Mouse (Mus musculus): ENCODE measurements around the gene Taf8. TPM values are rescaled to one million over a fixed set of nuclear protein-coding genes. Genes with fewer than 3 reads are reported as not detected.

Gene Taf8
- polyA plus RNA-seq (2014; fragmentation: Nextera tagmentation; extraction: Ambion mirVana), result 19.5 and 24.3 TPM in 2 replicates

DNA sequence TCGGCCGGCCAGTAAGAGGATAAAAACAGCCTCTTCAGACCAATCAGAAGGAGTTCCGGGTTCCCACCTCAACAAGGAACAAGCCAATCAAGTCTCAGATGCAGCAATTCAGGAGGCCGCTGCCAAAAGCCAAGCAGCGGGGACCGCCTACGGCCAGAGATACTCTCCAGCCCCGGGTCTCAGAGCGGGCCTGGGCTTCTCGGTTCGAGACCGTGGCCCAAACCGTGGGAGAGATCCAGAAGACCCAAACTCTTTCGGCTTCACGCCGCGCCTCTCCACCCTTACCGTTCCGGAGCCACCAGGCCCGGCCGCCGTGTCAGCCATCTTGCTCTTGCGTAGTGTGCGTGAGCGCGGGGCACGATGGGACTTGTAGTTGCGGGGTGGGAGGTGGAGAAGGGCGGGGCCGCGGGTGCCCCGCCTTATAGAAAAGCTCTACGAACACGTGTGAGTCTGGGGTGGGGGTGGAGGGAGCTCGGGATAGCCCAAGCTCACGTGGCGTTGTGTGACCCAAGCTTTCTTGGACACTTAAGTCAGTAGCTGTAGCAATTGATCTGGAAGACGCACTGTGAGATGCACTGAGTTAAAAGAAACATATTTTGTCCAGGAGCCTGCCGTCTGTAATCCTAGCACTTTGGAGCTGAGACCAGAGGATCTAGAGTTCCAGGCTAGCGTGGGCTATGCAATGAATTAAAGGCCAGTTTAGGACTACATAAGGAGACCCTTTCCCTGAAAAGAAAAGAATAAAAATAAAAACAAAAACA, at the start of gene Taf8:
TSS of gene Taf8 (minus strand) at position 347 of the 761 bp plus-strand sequence.
- Histone ChIP-seq H3K9me3 (ENCODE audit: control insufficient read depth, low read length) (no peaks in the 10 kb centered on the region), H3K4me1 (ENCODE audit: control insufficient read depth, insufficient read depth, low read length) (peaks cover 9% of the 10 kb centered on the region), H3K4me3 (ENCODE audit: low read depth, low read length) (peak within 1 kb of the TSS; percentile 54), H3K4me2 (ENCODE audit: low read depth, low read length) (peak within 1 kb of the TSS; percentile 63), H3K9ac (ENCODE audit: low read depth, low read length) (peak within 1 kb of the TSS; percentile 74), H3K36me3 (ENCODE audit: control insufficient read depth, insufficient read depth, low read length) (peaks cover 27% of the 10 kb centered on the region), H3K27ac (replicated peaks; ENCODE audit: low read depth, low read length) (peak within 1 kb of the TSS; percentile 65; the same call in 1 of the 2 replicates), H3K27me3 (replicated peaks; ENCODE audit: control insufficient read depth, insufficient read depth, low read length) (no peaks in the 10 kb centered on the region)
- ATAC-seq (ENCODE audit: low read depth) (peak; percentile 96), DNase-seq (ENCODE audit: low spot score) (peak; percentile 97)
- 2% methylated on average over 40 of the region's 40 CpGs for WGBS

DNA sequence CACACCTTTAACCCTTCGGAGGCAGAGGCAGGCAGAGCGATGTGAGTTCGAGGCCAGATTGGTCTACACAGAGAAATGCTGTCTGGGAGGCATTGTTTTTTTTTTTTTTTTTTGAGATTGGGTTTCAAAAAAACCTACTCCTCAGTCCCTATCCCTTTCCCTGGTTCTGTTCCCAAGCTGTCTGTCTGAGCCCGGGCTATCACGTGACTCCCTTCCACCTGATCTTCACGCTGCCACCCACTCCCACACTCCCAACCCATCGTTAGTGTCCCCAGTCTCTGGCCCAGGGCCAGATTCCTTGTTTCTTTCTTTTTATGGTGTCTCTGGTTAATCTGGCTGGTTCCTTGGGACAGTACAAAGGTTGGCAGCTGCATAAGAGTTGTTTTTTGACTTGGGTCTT, 49.0 kb upstream of the Taf8 start:
- DNase-seq (ENCODE audit: low spot score), result no peak
- H3K4me1 ChIP-seq (ENCODE audit: control insufficient read depth, insufficient read depth, low read length), result no peaks in the 10 kb centered on the region
- H3K36me3 ChIP-seq (ENCODE audit: control insufficient read depth, insufficient read depth, low read length), result no peaks in the 10 kb centered on the region
- H3K27ac ChIP-seq (replicated peaks; ENCODE audit: low read depth, low read length), result no peak overlapping the region
- 0 out of 2 replicates have a peak, but pooled peaks have one; percentile 12 for ATAC-seq (ENCODE audit: low read depth)
- WGBS, result 71% methylated on average over 7 of the region's 7 CpGs
- H3K4me3 ChIP-seq (ENCODE audit: low read depth, low read length), result no peak overlapping the region
- H3K9me3 ChIP-seq (ENCODE audit: control insufficient read depth, low read length), result no peaks in the 10 kb centered on the region
- no peak overlapping the region for H3K4me2 ChIP-seq (ENCODE audit: low read depth, low read length)
- no peak overlapping the region for H3K9ac ChIP-seq (ENCODE audit: low read depth, low read length)
- no peaks in the 10 kb centered on the region for H3K27me3 ChIP-seq (replicated peaks; ENCODE audit: control insufficient read depth, insufficient read depth, low read length)

DNA sequence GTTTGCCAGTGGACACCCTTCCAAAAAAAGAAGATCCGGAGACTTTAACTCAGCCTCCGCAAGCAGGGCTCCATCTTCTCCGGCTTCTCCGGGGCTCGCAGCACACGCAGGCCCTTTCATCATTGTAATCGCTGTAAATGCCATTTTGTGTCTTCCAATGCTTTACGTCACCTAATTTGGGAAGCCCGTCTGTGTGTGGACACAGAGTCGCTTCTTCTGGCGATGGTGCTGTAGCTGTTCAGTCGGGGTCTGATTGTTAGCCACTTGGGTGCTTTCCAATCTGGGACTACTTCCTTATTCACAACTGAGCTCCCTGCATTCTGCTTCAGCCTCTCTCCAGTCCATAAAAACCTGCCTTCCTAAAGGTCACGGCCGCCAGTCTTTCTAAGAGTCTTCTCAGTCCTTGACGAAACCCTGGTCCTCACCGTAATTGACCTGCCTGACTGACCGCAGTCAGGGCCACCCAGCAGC, 43.8 kb upstream of the Taf8 start:
- no peaks in the 10 kb centered on the region for H3K27me3 ChIP-seq (replicated peaks; ENCODE audit: control insufficient read depth, insufficient read depth, low read length)
- no peaks in the 10 kb centered on the region for H3K36me3 ChIP-seq (ENCODE audit: control insufficient read depth, insufficient read depth, low read length)
- H3K4me2 ChIP-seq (ENCODE audit: low read depth, low read length), result 0 out of 2 replicates have a peak overlapping the region, but pooled peaks have one; percentile 20
- H3K4me1 ChIP-seq (ENCODE audit: control insufficient read depth, insufficient read depth, low read length), result peaks cover 12% of the 10 kb centered on the region
- no peak for ATAC-seq (ENCODE audit: low read depth)
- H3K27ac ChIP-seq (replicated peaks; ENCODE audit: low read depth, low read length), result peak overlapping the region; percentile 58
- peak; percentile 32 for DNase-seq (ENCODE audit: low spot score)
- 0 out of 2 replicates have a peak overlapping the region, but pooled peaks have one; percentile 30 for H3K9ac ChIP-seq (ENCODE audit: low read depth, low read length)
- H3K9me3 ChIP-seq (ENCODE audit: control insufficient read depth, low read length), result no peaks in the 10 kb centered on the region
- WGBS, result 75% methylated on average over 17 of the region's 17 CpGs
- H3K4me3 ChIP-seq (ENCODE audit: low read depth, low read length), result no peak overlapping the region

DNA sequence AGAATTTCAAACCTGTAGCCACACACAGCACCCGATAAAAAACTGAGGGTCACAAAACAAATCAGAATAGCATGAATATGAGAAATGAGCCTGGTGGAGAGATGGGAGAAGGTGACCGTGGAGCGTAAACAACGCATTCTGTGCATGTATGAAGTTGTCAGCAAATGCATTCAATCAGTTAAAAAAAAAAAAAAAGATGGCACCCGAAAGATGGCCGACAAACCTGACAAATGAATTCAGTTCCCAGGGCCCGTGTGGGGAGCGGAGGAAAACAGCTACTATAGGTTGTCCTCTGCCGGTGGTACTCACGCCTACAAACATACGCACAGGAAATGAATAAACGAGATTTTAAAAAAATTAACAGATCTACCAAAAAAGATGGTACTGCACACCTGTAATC, 43.1 kb upstream of the Taf8 start:
- Histone ChIP-seq H3K4me3 (ENCODE audit: low read depth, low read length) (no peak overlapping the region), H3K9me3 (ENCODE audit: control insufficient read depth, low read length) (no peaks in the 10 kb centered on the region), H3K36me3 (ENCODE audit: control insufficient read depth, insufficient read depth, low read length) (no peaks in the 10 kb centered on the region), H3K27me3 (replicated peaks; ENCODE audit: control insufficient read depth, insufficient read depth, low read length) (no peaks in the 10 kb centered on the region), H3K4me1 (ENCODE audit: control insufficient read depth, insufficient read depth, low read length) (peaks cover 12% of the 10 kb centered on the region), H3K4me2 (ENCODE audit: low read depth, low read length) (no peak overlapping the region), H3K27ac (replicated peaks; ENCODE audit: low read depth, low read length) (no peak overlapping the region), H3K9ac (ENCODE audit: low read depth, low read length) (no peak overlapping the region)
- WGBS, result 83% methylated on average over 12 of the region's 12 CpGs
- DNase-seq (ENCODE audit: low spot score) (no peak), ATAC-seq (ENCODE audit: low read depth) (no peak)

DNA sequence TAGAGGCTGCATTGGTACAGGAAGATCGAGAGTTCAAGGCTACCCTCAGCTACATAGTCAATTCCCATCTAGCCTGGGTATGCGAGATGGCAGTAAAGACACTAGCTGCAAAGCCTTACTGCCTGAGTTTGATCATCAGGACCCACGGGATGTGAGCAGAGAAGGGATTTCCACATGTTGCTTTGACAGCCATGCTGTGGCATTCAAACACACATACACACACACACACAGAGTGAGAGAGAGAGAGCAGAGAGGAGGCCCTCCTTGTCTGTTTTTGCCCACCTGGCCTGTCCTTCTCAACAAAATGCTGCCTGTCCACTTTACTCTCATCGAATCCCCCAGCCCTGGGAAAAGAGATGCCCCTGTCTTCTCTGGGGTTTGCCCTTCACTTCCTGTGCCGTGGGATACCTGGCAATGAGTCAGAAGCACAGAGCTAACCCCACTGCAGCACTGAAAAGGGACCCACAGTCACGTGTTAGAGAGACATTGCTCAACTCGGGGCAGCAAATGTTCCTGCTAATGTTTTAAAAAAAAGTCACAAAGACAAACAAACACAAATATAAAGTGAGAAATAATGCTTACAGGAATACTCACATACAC, 41.1 kb upstream of the Taf8 start:
- H3K27me3 ChIP-seq (replicated peaks; ENCODE audit: control insufficient read depth, insufficient read depth, low read length), result no peaks in the 10 kb centered on the region
- 0 out of 2 replicates have a peak overlapping the region, but pooled peaks have one; percentile 5 for H3K9ac ChIP-seq (ENCODE audit: low read depth, low read length)
- WGBS, result 70% methylated on average over 7 of the region's 7 CpGs
- H3K9me3 ChIP-seq (ENCODE audit: control insufficient read depth, low read length), result no peaks in the 10 kb centered on the region
- no peak overlapping the region for H3K4me3 ChIP-seq (ENCODE audit: low read depth, low read length)
- DNase-seq (ENCODE audit: low spot score), result no peak
- H3K36me3 ChIP-seq (ENCODE audit: control insufficient read depth, insufficient read depth, low read length), result no peaks in the 10 kb centered on the region
- H3K4me2 ChIP-seq (ENCODE audit: low read depth, low read length), result no peak overlapping the region
- H3K4me1 ChIP-seq (ENCODE audit: control insufficient read depth, insufficient read depth, low read length), result peaks cover 12% of the 10 kb centered on the region
- H3K27ac ChIP-seq (replicated peaks; ENCODE audit: low read depth, low read length), result no peak overlapping the region
- no peak for ATAC-seq (ENCODE audit: low read depth)

DNA sequence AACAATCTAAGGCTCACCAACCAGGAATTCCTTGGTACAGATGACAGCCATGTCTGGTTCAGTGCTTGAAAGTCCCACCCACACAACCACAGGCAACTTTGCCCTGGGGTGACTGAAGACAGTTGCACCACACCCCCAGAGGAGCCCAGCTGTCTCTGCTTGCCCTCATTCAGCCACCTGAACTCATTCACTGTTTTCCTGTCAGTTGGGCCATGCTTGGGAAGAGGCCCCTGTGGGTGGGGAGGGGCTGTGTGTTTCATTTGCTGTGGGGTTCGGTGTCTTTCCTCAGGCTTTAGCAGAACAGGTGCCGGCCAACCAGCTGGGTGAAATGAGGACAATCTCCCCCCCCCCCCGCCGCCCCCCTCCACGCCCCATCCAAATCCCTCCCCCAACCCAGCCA, 40.0 kb upstream of the Taf8 start:
- H3K4me1 ChIP-seq (ENCODE audit: control insufficient read depth, insufficient read depth, low read length), result peaks cover 12% of the 10 kb centered on the region
- no peaks in the 10 kb centered on the region for H3K9me3 ChIP-seq (ENCODE audit: control insufficient read depth, low read length)
- no peaks in the 10 kb centered on the region for H3K36me3 ChIP-seq (ENCODE audit: control insufficient read depth, insufficient read depth, low read length)
- no peaks in the 10 kb centered on the region for H3K27me3 ChIP-seq (replicated peaks; ENCODE audit: control insufficient read depth, insufficient read depth, low read length)
- no peak overlapping the region for H3K9ac ChIP-seq (ENCODE audit: low read depth, low read length)
- peak; percentile 90 for ATAC-seq (ENCODE audit: low read depth)
- H3K27ac ChIP-seq (replicated peaks; ENCODE audit: low read depth, low read length), result peak overlapping the region; percentile 39
- WGBS, result 36% methylated on average over 3 of the region's 5 CpGs
- DNase-seq (ENCODE audit: low spot score), result peak; percentile 82
- H3K4me2 ChIP-seq (ENCODE audit: low read depth, low read length), result no peak overlapping the region
- no peak overlapping the region for H3K4me3 ChIP-seq (ENCODE audit: low read depth, low read length)

DNA sequence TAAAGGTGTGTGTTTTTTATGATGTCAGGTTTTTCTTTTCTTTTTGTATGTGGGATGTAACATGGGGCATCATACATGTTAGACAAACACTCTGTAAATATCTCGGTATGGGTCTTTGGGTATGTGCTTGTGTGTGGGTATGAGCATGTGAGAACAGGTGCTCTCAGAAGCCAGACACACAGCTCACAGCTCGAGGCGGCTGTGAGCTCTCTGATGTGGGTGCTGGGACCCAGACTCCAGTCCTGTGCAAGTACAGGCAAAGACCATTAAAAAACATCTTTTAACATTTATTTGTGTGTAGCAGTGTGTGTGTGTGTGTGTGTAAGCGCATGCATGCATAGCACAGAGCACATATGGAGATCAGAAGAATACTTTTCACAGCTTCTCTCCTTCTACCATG, 37.0 kb upstream of the Taf8 start:
- no peak overlapping the region for H3K27ac ChIP-seq (replicated peaks; ENCODE audit: low read depth, low read length)
- no peak overlapping the region for H3K4me3 ChIP-seq (ENCODE audit: low read depth, low read length)
- DNase-seq (ENCODE audit: low spot score) (no peak), ATAC-seq (ENCODE audit: low read depth) (no peak)
- H3K27me3 ChIP-seq (replicated peaks; ENCODE audit: control insufficient read depth, insufficient read depth, low read length), result no peaks in the 10 kb centered on the region
- WGBS, result 85% methylated on average over 4 of the region's 4 CpGs
- H3K9me3 ChIP-seq (ENCODE audit: control insufficient read depth, low read length), result no peaks in the 10 kb centered on the region
- H3K9ac ChIP-seq (ENCODE audit: low read depth, low read length), result no peak overlapping the region
- peaks cover 12% of the 10 kb centered on the region for H3K4me1 ChIP-seq (ENCODE audit: control insufficient read depth, insufficient read depth, low read length)
- H3K4me2 ChIP-seq (ENCODE audit: low read depth, low read length), result no peak overlapping the region
- H3K36me3 ChIP-seq (ENCODE audit: control insufficient read depth, insufficient read depth, low read length), result no peaks in the 10 kb centered on the region

DNA sequence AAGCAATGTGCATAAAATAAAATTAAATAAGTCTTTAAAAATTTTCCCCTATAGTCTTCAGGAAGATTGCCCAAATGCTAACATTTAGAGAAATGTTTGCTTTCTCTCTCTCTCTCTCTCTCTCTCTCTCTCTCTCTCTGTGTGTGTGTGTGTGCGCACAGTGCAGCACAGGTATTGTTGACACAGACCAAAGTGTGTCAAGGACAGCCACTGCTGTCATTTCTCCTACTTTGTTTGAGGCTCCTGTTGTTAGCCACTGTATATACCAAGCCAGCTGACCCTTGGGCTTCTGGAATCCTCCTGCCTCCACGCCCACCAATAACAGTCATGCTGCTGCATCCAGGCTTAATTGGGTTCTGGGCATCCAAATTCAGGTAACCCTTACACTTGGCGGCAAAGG, 36.0 kb upstream of the Taf8 start:
- no peak overlapping the region for H3K4me3 ChIP-seq (ENCODE audit: low read depth, low read length)
- no peak overlapping the region for H3K4me2 ChIP-seq (ENCODE audit: low read depth, low read length)
- H3K27me3 ChIP-seq (replicated peaks; ENCODE audit: control insufficient read depth, insufficient read depth, low read length), result no peaks in the 10 kb centered on the region
- WGBS, result 91% methylated on average over 3 of the region's 3 CpGs
- no peak for ATAC-seq (ENCODE audit: low read depth)
- H3K9me3 ChIP-seq (ENCODE audit: control insufficient read depth, low read length), result no peaks in the 10 kb centered on the region
- H3K9ac ChIP-seq (ENCODE audit: low read depth, low read length), result no peak overlapping the region
- no peak for DNase-seq (ENCODE audit: low spot score)
- H3K27ac ChIP-seq (replicated peaks; ENCODE audit: low read depth, low read length), result no peak overlapping the region
- no peaks in the 10 kb centered on the region for H3K36me3 ChIP-seq (ENCODE audit: control insufficient read depth, insufficient read depth, low read length)
- peaks cover 11% of the 10 kb centered on the region for H3K4me1 ChIP-seq (ENCODE audit: control insufficient read depth, insufficient read depth, low read length)

Measured in embryonic facial prominence, embryonic 14.5 days (tissue).